In the genomic region with DNA sequence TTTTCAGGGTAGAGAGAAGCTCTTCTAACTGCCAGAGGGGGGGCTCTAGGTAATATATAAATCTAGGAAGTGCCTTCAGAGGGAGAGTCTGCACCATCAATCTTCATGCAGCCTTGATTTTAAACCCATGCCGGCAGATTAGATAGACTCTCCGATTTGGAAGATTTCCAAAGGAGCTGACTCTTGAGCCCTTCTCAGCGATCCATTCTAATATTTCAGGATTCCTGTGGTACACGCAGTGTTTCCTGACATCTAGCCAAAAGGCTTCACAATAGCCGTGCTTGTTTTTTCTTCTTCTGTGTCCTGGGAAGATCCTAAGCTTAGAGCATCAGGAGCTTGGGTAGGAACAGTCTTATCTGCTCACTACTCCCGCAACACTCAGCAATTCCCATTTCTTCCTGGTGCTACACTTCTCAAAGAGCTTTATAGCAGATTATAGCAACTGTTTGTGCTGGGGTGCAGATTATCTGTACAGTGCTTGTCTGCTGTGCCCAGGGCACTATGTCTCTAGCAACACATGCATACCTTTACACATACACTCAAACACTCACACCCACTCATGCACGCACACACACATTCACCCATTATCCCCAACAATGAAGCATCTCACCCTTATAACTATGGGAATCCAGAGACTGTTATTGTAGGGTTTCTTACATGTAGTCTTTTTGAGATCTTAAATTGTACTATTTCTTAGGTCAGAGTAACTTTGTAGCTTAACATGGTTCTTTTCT, we compare ENCODE assay signal across 8 mouse cellular contexts. TPM values are rescaled to one million over a fixed set of nuclear protein-coding genes. Genes with fewer than 3 reads are reported as not detected.
DNase-seq lines count a peak whose midpoint lies in the region; ATAC-seq and TF ChIP-seq lines count a peak whose summit lies in the region.

No protein-coding gene starts in this region.

- H3K4me2 ChIP-seq in intestine, embryonic 15.5 days (replicated peaks) = peak overlapping the region; percentile 86
- H3K4me2 ChIP-seq in intestine, postnatal 0 days (replicated peaks; ENCODE audit: low read depth) = no peak overlapping the region
- H3K4me2 ChIP-seq in hindbrain, embryonic 14.5 days (replicated peaks) = peak overlapping the region; percentile 67
- H3K4me2 ChIP-seq in neural tube, embryonic 13.5 days = peak overlapping the region; percentile 96

- H3K36me3 ChIP-seq in intestine, embryonic 15.5 days = no peaks in the 10 kb centered on the region
- no peaks in the 10 kb centered on the region for H3K36me3 ChIP-seq in intestine, postnatal 0 days (ENCODE audit: control insufficient read depth, insufficient read depth)
- no peaks in the 10 kb centered on the region for H3K36me3 ChIP-seq in embryonic facial prominence, embryonic 10.5 days (replicated peaks)
- H3K36me3 ChIP-seq in hindbrain, embryonic 14.5 days (replicated peaks; ENCODE audit: control insufficient read depth, insufficient read depth) = no peaks in the 10 kb centered on the region
- H3K36me3 ChIP-seq in neural tube, embryonic 13.5 days = no peaks in the 10 kb centered on the region

- 39% methylated on average over 7 of the region's 7 CpGs for WGBS in intestine, embryonic 15.5 days
- WGBS in intestine, postnatal 0 days = 52% methylated on average over 7 of the region's 7 CpGs
- 75% methylated on average over 7 of the region's 7 CpGs for WGBS in embryonic facial prominence, embryonic 10.5 days
- WGBS in hindbrain, embryonic 14.5 days = 32% methylated on average over 7 of the region's 7 CpGs
- 19% methylated on average over 7 of the region's 7 CpGs for WGBS in neural tube, embryonic 13.5 days

- H3K9me3 ChIP-seq in intestine, embryonic 15.5 days = no peaks in the 10 kb centered on the region
- H3K9me3 ChIP-seq in intestine, postnatal 0 days (ENCODE audit: control insufficient read depth) = no peaks in the 10 kb centered on the region
- no peaks in the 10 kb centered on the region for H3K9me3 ChIP-seq in embryonic facial prominence, embryonic 10.5 days
- no peaks in the 10 kb centered on the region for H3K9me3 ChIP-seq in hindbrain, embryonic 14.5 days (ENCODE audit: control insufficient read depth, low read length)
- H3K9me3 ChIP-seq in neural tube, embryonic 13.5 days = no peaks in the 10 kb centered on the region

- ATAC-seq in intestine, embryonic 15.5 days = no peak
- ATAC-seq in intestine, postnatal 0 days = no peak
- no peak for ATAC-seq in hindbrain, embryonic 14.5 days (ENCODE audit: low FRiP score)
- ATAC-seq in neural tube, embryonic 13.5 days (ENCODE audit: low read depth) = no peak

- DNase-seq in embryonic facial prominence, embryonic 10.5 days (ENCODE audit: low spot score) = no peak
- peak; percentile 53 for DNase-seq in hindbrain, embryonic 14.5 days (ENCODE audit: low spot score)
- DNase-seq in left cerebral cortex, adult 18-20 months (ENCODE audit: low spot score in 2 of 2) = no peak
- no peak for DNase-seq in kidney, adult 9 months
- DNase-seq in urinary bladder, postnatal 4 days (ENCODE audit: low spot score in 2 of 2) = no peak

- H3K27me3 ChIP-seq in intestine, embryonic 15.5 days (replicated peaks) = no peaks in the 10 kb centered on the region
- no peaks in the 10 kb centered on the region; the same call in 1 of the 2 replicates for H3K27me3 ChIP-seq in intestine, postnatal 0 days (replicated peaks; ENCODE audit: control insufficient read depth, insufficient read depth, low read length)
- H3K27me3 ChIP-seq in embryonic facial prominence, embryonic 10.5 days (replicated peaks; ENCODE audit: low read depth, poor library complexity, severe bottlenecking) = no peaks in the 10 kb centered on the region
- H3K27me3 ChIP-seq in hindbrain, embryonic 14.5 days (ENCODE audit: control insufficient read depth, insufficient read depth, low read length) = no peaks in the 10 kb centered on the region
- H3K27me3 ChIP-seq in neural tube, embryonic 13.5 days = peaks cover under 1% of the 10 kb centered on the region; the same call in 1 of the 2 replicates

- no peak overlapping the region for H3K27ac ChIP-seq in intestine, embryonic 15.5 days
- no peak overlapping the region for H3K27ac ChIP-seq in intestine, postnatal 0 days (ENCODE audit: low read depth, low read length)
- no peak overlapping the region for H3K27ac ChIP-seq in embryonic facial prominence, embryonic 10.5 days (replicated peaks)
- H3K27ac ChIP-seq in hindbrain, embryonic 14.5 days = peak overlapping the region; percentile 44; the same call in 1 of the 2 replicates
- H3K27ac ChIP-seq in neural tube, embryonic 13.5 days (replicated peaks) = peak overlapping the region; percentile 20

- 0 out of 2 replicates have a peak overlapping the region, but pooled peaks have one; percentile 0 for H3K4me3 ChIP-seq in intestine, embryonic 15.5 days (replicated peaks)
- H3K4me3 ChIP-seq in intestine, postnatal 0 days (ENCODE audit: low read depth, low read length) = no peak overlapping the region
- peak overlapping the region; percentile 90 for H3K4me3 ChIP-seq in embryonic facial prominence, embryonic 10.5 days
- H3K4me3 ChIP-seq in hindbrain, embryonic 14.5 days (replicated peaks; ENCODE audit: low read length) = peak overlapping the region; percentile 81
- peak overlapping the region; percentile 89 for H3K4me3 ChIP-seq in neural tube, embryonic 13.5 days

- no peak overlapping the region for H3K9ac ChIP-seq in intestine, embryonic 15.5 days
- H3K9ac ChIP-seq in intestine, postnatal 0 days (ENCODE audit: low read depth, low read length) = no peak overlapping the region
- no peak overlapping the region; the same call in 1 of the 2 replicates for H3K9ac ChIP-seq in hindbrain, embryonic 14.5 days
- H3K9ac ChIP-seq in neural tube, embryonic 13.5 days = peak overlapping the region; percentile 38

- H3K4me1 ChIP-seq in intestine, embryonic 15.5 days (replicated peaks) = peaks cover 4% of the 10 kb centered on the region; the same call in 1 of the 2 replicates
- no peaks in the 10 kb centered on the region for H3K4me1 ChIP-seq in intestine, postnatal 0 days (replicated peaks; ENCODE audit: control insufficient read depth, insufficient read depth, low read length)
- peaks cover 29% of the 10 kb centered on the region for H3K4me1 ChIP-seq in embryonic facial prominence, embryonic 10.5 days
- peaks cover 20% of the 10 kb centered on the region for H3K4me1 ChIP-seq in hindbrain, embryonic 14.5 days (replicated peaks; ENCODE audit: control insufficient read depth, insufficient read depth, low read length)
- peaks cover 28% of the 10 kb centered on the region for H3K4me1 ChIP-seq in neural tube, embryonic 13.5 days (replicated peaks)

- TF ChIP-seq CTCF in intestine, postnatal 0 days (IDR thresholded peaks at IDR 0.05; ENCODE audit: low read depth) = no peak

RNA-seq across cellular contexts. Expression of gene Gpc6, which starts 3.8 kb away (rescaled TPM):
- polyA plus RNA-seq in intestine, embryonic 15.5 days (2015; fragmentation: Nextera tagmentation; extraction: Ambion mirVana) = 37.2 and 37.6 TPM in 2 replicates
- 6.6 and 7.5 TPM in 2 replicates for polyA plus RNA-seq in intestine, postnatal 0 days (2015; fragmentation: Nextera tagmentation; extraction: Ambion mirVana)
- polyA plus RNA-seq in embryonic facial prominence, embryonic 10.5 days (2016; fragmentation: Nextera tagmentation; extraction: Ambion mirVana) = 41.4 and 42.9 TPM in 2 replicates
- 17.8 and 18.6 TPM in 2 replicates for polyA plus RNA-seq in hindbrain, embryonic 14.5 days (2014; fragmentation: Nextera tagmentation; extraction: Ambion mirVana)
- polyA plus RNA-seq in neural tube, embryonic 13.5 days (2015; fragmentation: Nextera tagmentation; extraction: Ambion mirVana) = 20.1 and 22.1 TPM in 2 replicates
- total RNA-seq in left cerebral cortex, adult 18-20 months (2021) = 10 to 100 TPM; 12.4 to 12.8 TPM

Comparison
In these comparisons a context has a peak if more than half of its experiments do, and no peak if none do; other contexts are left out.
1. H3K27ac ChIP-seq: peak in hindbrain, embryonic 14.5 days (single experiment) and neural tube, embryonic 13.5 days (single experiment); none in intestine, embryonic 15.5 days (single experiment), intestine, postnatal 0 days (single experiment) and embryonic facial prominence, embryonic 10.5 days (single experiment).